Mouse (Mus musculus) thymus, adult 2 months (tissue): Measurements from ENCODE around the gene Zbtb34.

Source experiments
- CTCF ChIP-seq: fragments of 200-500 bp; IDR thresholded peaks from 2 replicates; pipeline ENCODE4 v1.5.1; 2012; ENCODE audit warnings: mild to moderate bottlenecking, control low read depth, low read length, moderate library complexity, borderline replicate concordance; ENCODE audit not compliant: control insufficient read depth, poor library complexity, insufficient read depth; ENCODE audit errors: extremely low read depth
- POLR2A ChIP-seq: fragments of 200-500 bp; IDR thresholded peaks from 2 replicates; pipeline ENCODE4 v1.6.1; 2012; ENCODE audit warnings: mild to moderate bottlenecking, low read length, control low read depth, moderate library complexity; ENCODE audit not compliant: control insufficient read depth, poor library complexity, insufficient read depth; ENCODE audit errors: extremely low read depth

DNA sequence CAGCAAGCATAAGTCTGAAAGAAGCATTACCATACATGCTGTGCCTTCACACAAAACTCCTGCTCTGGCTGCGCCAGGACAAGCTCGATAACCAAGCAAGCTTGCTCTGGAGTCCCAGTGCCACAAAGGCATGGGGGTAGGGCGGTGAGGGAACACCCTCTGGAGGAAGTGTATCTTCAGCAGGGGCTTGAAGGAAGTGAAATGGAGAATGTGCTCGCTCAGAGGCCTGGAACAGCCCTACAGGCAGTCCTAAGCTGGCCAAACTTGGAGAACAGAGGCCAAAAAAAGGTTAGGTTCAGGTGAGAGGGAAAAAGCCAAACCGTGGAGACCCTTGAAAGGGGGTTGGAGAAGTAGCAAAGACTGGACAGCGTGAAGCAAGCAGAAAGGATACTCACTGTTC, 1.8 kb downstream of the Zbtb34 start:
- TF ChIP-seq CTCF (no peak), POLR2A (no peak)
